Mouse (Mus musculus): Measurements from ENCODE around the gene Rhno1.

- no peak for TF ChIP-seq POLR2A (IDR thresholded peaks at IDR 0.05; ENCODE audit: extremely low read depth, insufficient read depth, low read length)
- no peak for TF ChIP-seq CTCF (IDR thresholded peaks at IDR 0.05; ENCODE audit: extremely low read depth, insufficient read depth, low read length)
Observed at GRCm38 (mm10) chr6:128345623-128346022, 17.1 kb downstream of the Rhno1 start.

Measured in cortical plate, adult 2 months (tissue).